Mouse (Mus musculus): Measurements from ENCODE around the gene Klf7.

DNA sequence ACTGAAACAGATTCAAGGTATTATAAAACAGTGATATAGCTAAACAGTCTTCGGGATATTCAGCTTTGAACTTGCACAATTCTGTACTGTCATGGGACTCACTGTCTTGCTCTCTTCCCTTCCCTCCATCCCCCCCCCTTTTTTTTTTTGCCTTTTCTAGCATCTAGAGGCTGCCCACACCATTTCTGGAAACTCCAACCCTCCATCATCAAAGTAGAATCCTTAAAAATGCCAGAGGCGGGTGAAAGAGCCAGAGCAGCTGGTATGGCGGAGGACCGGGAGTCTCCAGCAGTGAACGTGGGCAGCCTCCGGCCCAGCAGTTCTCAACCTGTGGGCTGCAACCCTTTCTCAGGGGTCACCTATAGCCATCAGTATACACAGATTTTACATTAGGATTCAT is 84.3 kb downstream of the Klf7 start:
- TF ChIP-seq CTCF (conservative IDR thresholded peaks at IDR 0.05; ENCODE audit: insufficient read depth, insufficient read length, low read depth, low read length) (no peak), POLR2A (IDR thresholded peaks at IDR 0.05; ENCODE audit: low read depth, low read length) (no peak)

Measured in kidney, adult 2 months (tissue).